Mouse (Mus musculus) heart, postnatal 10 days (tissue): ENCODE results near the gene Prrc2b. TPM values are rescaled to one million over a fixed set of nuclear protein-coding genes. Genes with fewer than 3 reads are reported as not detected.

Experiments used
- DNase-seq, 2 experiments: peaks; one replicate each; pipeline ENCODE4 v3.0.0; 2021
- intact Hi-C: fragments of 180-260 bp; cut with DNase I; formaldehyde crosslinking; loops from one replicate; pipeline ENCODE4 v1.15.1; 2025
- microRNA-seq, 2 experiments: library from miRNA; unstranded; fragments of <30 nt; microRNA quantifications; one replicate each; pipeline ENCODE4 v1.2.0; 2022
- total RNA-seq, 2 experiments: library from RNA; stranded (reverse); gene quantifications; 2 replicates each; pipeline ENCODE4 v1.2.3; 2021

Prrc2b gene
- total RNA-seq, 2 experiments from 2014 or later: 118 to 134 TPM

GRCm38 (mm10) chr2:32251791-32252527 is 101.1 kb downstream of the Prrc2b start:
- no peak for DNase-seq
- intact Hi-C loops: no loop called here

- intact Hi-C loops: no loop called here
- no peak for DNase-seq
Measured at GRCm38 (mm10) chr2:32252658-32253057, 101.8 kb downstream of the Prrc2b start.

DNA sequence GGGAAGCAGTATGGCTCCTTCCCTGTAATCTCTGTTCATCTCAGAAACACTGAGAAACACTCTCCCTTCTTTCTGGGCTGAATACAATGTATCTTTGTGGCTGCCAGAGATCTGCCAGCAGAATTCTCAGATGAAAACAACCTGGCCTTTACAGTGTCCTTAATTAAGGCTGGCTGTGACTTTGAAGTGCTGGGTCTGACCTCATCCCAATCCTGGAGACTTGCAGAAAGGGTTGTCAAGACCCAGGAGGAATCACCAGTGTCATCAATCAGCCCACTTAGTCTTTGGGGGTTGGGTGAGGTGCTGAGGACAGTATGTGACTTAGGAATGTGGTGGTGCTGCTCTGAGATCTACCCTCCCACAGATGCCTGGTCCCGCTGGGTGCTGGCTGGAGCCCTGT is 102.5 kb downstream of the Prrc2b start:
- intact Hi-C loops: no loop called here
- no peak for DNase-seq

GRCm38 (mm10) chr2:32254563-32254962 is 103.7 kb downstream of the Prrc2b start:
- no peak for DNase-seq
- intact Hi-C loops: no loop called here

GRCm38 (mm10) chr2:32256273-32256672 is 105.4 kb downstream of the Prrc2b start:
- intact Hi-C loops: no loop called here
- DNase-seq: no peak

DNA sequence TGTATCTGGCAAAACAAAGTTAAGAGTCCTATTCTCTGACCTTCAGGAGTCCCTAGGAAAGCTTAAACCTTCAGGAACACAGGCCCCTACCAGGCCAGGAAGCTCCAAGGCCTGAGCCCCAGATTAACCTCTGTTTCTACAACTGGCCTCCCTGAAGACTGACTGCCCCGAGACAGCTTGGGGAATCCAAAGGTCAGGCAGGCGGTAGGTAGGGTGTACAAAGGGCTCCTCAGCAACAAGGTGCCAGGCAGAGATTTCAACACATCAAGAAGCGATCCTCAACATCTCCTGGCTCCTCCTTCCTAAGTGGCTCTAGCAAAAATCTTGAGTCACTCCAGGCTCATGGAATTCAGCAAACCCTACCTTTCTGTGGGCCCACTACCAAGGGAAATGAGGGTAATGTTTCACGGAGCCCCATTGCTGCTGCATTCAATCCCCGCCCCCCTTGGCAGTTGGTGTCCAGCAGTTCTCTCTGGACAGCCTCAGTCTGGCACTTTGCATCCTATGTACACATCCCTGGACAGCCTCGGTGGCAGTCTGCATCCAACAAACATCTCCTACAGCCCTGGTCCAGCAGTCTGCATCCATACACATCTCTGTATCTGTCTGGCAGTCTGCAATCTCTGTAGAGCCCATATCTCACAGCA is 108.1 kb downstream of the Prrc2b start:
- intact Hi-C loops: no loop called here
- no peak for DNase-seq

GRCm38 (mm10) chr2:32259657-32260417 is 109.0 kb downstream of the Prrc2b start, which contains the start of gene Uck1:
Gene Uck1, minus strand, starts transcription at chr2:32260159.
- peak; percentile 91 to 93 for DNase-seq
- intact Hi-C loops: no loop called here

DNA sequence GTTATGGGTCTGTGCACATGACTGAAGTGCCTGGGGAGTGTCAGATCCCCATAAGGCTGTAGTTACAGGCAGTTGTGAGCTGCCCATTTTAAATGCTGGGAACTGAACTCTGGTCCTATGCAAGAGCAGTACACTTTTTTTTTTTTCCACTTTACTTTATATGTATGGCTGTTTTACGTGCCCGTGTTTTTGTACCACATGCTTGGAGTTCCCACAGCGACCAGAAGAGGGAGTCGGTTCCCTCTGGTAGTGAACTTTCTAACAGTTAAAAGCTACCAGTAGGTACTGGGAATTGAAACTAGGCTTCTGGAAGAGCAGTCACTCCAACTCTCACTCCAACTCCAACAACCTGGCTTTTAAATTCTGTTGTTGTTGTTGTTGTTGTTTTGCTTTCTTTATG is 109.8 kb downstream of the Prrc2b start:
- peak; percentile 32 to 57 for DNase-seq
- intact Hi-C loops: no loop called here

DNA sequence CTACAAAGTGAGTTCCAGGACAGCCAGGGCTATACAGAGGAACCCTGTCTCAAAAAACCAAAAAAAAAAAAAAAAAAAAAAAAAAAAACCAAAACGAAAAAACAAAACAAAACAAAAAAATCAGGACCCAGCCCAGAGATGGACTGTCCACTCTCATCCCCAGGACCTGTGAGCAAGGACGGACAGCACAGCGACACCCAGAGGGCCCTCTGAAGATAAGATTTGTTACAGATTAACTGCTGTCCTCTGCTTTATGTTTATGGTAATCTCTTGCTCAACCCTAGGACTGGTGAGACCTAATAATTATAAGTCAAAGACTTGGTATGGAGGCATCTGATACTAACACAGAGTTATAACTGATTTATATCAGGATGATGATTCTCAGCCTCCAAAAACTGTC is 124.9 kb downstream of the Prrc2b start:
- no peak for DNase-seq
- intact Hi-C loops: no loop called here

DNA sequence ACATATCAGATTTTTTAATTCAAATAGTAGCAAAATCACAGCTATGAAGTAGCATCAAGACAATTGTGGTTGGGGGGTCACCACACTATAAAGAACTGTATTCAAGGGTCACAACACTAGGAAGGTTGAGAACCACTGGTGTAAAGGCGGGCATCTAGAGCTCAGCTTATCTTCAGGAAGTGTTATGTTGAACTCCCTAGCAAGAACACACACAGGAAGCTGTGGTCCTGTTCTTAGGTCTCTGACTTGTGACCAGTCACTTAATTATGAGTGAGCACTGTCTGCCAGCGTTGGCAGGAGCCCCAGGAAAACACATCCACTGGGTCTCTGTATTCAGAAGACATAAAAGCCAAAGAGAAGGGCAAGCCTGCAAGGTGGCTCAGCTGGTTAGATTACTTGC is 131.4 kb downstream of the Prrc2b start:
- intact Hi-C loops: no loop called here
- DNase-seq: no peak

- DNase-seq: peak; percentile 61 to 69
- intact Hi-C loops: no loop called here
Measured at GRCm38 (mm10) chr2:32282727-32283126, 131.8 kb downstream of the Prrc2b start.

GRCm38 (mm10) chr2:32283986-32284385 is 133.1 kb downstream of the Prrc2b start:
- intact Hi-C loops: no loop called here
- DNase-seq: no peak

Small RNA genes lying within 50 kb of the gene (microRNA-seq; reads per million reads assigned to microRNA genes)
- 0 reads per million in 2 experiments for gene Gm27805

Other genes with a start within 250 kb of the Prrc2b start
- gene Aif1l, start 200.9 kb upstream of the Prrc2b start, total RNA-seq: 1 to 10 TPM; 7.9 to 8.6 TPM
- 10 to 100 TPM; 42.4 to 44.5 TPM for gene Nup214, start 176.6 kb upstream of the Prrc2b start, total RNA-seq
- 10 to 100 TPM; 24.3 to 38.1 TPM for gene Fam78a, start 66.2 kb upstream of the Prrc2b start, total RNA-seq
- 10 to 100 TPM; 29.3 to 31.6 TPM for gene Plpp7, start 55.6 kb upstream of the Prrc2b start, total RNA-seq
- 10 to 100 TPM; 13.9 to 14.5 TPM for gene Pomt1, start 85.5 kb downstream of the Prrc2b start, total RNA-seq
- 10 to 100 TPM; 30.9 to 34.9 TPM for gene Uck1, start 109.1 kb downstream of the Prrc2b start, total RNA-seq
- 10 to 100 TPM; 73.7 to 74.8 TPM for gene Golga2, start 136.3 kb downstream of the Prrc2b start, total RNA-seq
- 100 to 1,000 TPM; 163 to 182 TPM for gene Swi5, start 137.0 kb downstream of the Prrc2b start, total RNA-seq
- gene Ciz1, start 201.2 kb downstream of the Prrc2b start, total RNA-seq: 10 to 100 TPM; 37.4 to 39.3 TPM
- 10 to 100 TPM; 10.0 to 12.5 TPM for gene Dnm1, start 202.3 kb downstream of the Prrc2b start, total RNA-seq
- 10 to 100 TPM; 52.7 to 57.4 TPM for gene 1110008P14Rik, start 230.9 kb downstream of the Prrc2b start, total RNA-seq
- gene Lcn2, start 237.2 kb downstream of the Prrc2b start, total RNA-seq: 1 to 10 TPM; 4.2 to 7.1 TPM
- 10 to 100 TPM; 63.4 to 70.0 TPM for gene Ptges2, start 244.8 kb downstream of the Prrc2b start, total RNA-seq